Mouse (Mus musculus): Measurements from ENCODE around the gene C1ql2.

The C1ql2 gene

GRCm38 (mm10) chr1:120389734-120390133 is 49.4 kb downstream of the C1ql2 start:
- DNase-seq: no peak

GRCm38 (mm10) chr1:120390336-120390735 is 50.0 kb downstream of the C1ql2 start:
- no peak for DNase-seq
